Mouse (Mus musculus): ENCODE data around the gene Cfap73.

The Cfap73 gene

DNA sequence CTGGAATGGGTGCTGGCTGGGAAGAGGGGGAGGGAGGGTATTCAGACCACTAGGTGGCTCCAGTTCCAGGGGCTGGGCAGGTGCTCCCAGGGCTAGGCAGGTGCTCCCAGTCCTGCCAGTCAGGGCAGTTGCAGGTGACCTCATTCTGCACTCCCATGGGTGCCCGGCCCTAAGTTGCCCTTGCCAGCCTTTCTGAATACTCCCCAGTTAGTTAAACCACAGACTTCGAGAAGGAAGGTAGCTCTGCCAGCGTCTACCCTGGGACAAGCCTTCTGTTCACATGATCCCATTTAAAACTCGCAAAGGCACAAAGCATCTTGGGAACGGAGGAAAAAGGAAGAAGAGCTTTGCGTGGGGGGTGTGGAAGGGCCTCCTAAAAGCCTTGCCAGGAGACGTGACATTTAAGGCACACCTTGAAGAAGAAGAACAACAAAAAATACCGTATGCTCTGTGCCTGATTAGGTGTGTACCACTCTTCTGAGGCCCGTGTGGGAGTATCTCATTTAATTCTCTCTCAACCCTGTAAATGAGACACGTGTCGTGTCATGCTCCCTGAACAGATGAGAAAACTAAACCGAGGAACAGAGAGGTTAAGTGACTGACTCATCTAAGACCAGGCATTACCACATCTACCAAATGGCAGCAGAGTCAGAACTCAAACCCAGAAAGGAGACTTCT, 13.9 kb upstream of the Cfap73 start:
- no peak for DNase-seq (ENCODE audit: low read depth, low spot score)

GRCm38 (mm10) chr5:120647361-120647760, 13.3 kb upstream of the Cfap73 start:
- DNase-seq (ENCODE audit: low read depth, low spot score): no peak

DNA sequence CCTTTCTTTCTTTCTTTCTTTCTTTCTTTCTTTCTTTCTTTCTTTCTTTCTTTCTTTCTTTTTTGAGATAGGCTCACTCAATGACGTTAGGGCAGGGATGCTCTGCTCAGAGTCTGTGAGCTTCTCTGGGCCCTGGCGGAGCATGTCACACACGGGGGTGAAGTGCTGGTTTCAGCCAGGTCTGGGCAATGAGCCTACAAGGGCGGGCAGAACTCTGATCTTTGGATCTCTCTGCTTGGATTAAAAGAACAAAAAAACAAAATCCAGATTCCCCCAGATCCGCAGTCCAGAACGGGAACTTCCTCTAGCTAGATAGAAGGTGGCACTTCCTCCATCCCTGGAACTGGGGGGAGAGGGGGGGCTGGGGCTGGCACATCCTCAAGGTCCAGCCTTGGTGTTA, 11.8 kb upstream of the Cfap73 start:
- DNase-seq (ENCODE audit: low read depth, low spot score): no peak

DNA sequence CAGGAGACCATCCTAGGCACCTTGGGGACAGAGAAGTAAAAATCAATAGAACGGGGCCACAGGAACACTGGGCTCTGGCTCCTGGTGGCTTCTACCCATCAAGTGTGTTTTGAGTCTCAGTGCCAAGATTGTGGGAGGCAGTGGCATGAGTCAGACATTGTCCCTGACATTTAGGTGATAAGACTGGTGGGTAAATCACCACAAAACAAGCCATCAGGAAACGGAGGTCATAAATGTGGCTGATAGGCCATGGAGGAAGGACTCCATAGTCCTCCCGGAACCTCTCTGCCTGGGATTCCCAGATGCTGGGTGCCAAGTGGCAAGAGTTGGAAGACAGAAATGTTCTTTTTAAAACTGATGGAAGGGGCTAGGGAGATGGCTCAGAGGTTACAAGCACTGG, 10.2 kb upstream of the Cfap73 start:
- no peak for DNase-seq (ENCODE audit: low read depth, low spot score)

- DNase-seq (ENCODE audit: low read depth, low spot score): no peak
Measured at GRCm38 (mm10) chr5:120643365-120644085, 9.5 kb upstream of the Cfap73 start.

DNA sequence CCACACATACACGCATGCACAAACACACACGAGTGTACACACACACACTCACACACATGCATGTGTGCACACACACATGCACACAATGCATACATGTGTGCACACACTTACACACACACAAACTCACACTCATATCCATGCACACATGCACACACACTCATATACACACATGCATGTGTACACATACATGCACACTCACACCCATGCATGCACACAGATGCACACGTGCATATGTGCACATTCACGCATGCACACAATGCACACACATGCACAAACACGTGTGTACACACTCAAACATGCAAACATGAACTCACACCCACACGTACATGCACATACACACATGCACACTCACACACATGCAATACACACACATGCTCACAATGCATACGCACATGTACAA, 6.1 kb upstream of the Cfap73 start:
- DNase-seq (ENCODE audit: low read depth, low spot score): no peak

DNA sequence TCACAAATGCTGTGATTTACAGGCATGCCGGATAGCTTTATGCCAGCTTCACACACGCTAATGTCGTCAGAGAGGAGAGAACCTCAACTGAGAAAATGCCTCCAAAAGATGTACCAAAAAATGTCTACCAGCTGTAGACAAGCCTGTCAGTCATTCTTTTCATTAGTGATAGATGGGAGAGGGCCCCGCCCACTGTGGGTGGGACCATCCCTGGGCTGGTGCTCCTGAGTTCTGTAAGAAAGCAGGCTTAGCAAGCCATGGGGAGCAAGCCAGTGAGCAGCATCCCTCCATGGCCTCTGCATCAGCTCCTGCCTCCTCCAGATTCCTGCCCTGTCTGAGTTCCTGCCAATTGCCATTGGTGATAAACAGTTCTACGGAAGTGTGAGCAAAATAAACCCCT, 1.6 kb upstream of the Cfap73 start:
- peak; percentile 57 for DNase-seq (ENCODE audit: low read depth, low spot score)

- no peak for DNase-seq (ENCODE audit: low read depth, low spot score)
Measured at GRCm38 (mm10) chr5:120634860-120635259, 825 bp upstream of the Cfap73 start.

DNA sequence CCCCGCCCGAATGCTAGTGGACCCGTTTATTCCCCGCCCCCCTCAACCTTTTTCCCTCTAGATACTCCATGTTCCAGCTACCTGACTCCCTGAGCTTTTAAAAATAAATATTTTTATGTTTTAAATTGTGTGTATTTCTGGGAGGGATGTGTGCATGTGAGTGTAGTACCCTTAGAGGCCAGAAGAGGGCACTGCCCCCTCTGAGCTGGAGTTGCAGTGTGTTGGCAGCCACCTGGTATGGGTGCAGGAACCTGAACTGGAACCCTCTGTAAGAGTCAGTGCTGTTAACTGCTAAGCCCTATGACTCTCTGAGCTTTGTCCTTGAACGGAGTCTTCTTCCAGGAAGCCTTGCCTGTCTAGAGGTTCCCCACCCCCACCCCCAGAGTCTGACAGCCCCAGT, 2.1 kb downstream of the Cfap73 start:
- no peak for DNase-seq (ENCODE audit: low read depth, low spot score)

DNA sequence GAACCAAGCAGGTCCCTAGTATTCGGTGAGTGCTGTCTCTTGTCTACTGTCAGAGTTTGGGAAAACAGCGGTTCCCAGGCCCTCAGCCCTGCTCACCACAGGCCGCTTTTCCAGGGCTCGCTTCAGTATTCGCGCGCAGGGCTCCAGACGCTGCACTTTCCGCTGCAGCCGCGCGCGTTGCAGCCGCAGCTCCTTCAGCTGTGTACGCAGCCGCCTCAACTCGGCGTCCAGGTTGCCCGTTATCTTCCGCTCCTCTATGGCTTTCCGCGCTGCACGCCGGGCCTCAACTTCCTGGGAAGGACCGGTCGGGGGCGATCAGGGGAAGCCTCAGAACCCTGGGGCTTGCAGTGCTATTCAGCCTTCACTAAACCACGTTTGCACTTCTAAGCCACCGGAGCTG, 2.9 kb downstream of the Cfap73 start:
- DNase-seq (ENCODE audit: low read depth, low spot score): no peak

DNA sequence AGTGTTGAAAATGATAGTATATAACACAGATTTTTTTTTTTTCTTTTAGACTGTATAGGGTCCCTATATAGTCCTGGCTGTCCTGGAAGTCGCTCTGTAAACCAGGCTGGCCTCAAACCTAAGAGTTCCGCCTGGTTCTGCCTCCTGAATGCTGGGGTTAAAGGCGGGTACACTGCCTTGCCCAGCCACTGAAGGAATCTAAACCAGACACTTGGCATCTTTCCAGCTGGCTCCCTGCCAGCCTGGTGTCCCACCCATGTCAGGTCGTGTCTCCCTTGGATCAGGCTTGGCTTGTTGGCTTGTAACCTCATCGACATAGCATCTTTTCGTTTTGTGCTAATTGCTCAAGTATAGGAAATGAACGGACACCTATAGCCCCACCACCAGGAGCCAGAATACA, 5.4 kb downstream of the Cfap73 start:
- no peak for DNase-seq (ENCODE audit: low read depth, low spot score)

GRCm38 (mm10) chr5:120627515-120628300, 6.3 kb downstream of the Cfap73 start:
- DNase-seq (ENCODE audit: low read depth, low spot score): no peak

DNA sequence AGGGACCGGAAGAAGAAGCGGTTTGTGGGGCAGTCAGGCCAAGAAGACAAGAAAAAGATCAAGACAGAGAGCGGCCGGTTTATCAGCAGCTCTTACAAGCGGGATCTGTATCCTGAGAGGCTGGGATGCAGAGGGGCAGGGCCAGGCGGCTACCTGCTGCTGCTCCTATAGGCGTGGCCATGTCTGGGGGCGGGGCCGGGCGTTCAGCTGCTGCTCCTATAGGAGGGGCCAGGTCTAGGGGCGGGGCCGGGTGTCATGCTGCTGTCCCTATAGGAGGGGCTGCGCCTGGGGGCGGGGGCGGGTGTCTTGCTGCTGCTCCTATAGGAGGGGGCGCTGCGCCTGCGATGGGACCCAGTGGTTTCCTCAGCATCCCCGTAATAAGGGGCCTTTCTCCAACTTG, 7.6 kb downstream of the Cfap73 start:
- peak; percentile 97 for DNase-seq (ENCODE audit: low read depth, low spot score)

- DNase-seq (ENCODE audit: low read depth, low spot score): no peak
Measured at GRCm38 (mm10) chr5:120624427-120624826, 9.6 kb downstream of the Cfap73 start.

DNA sequence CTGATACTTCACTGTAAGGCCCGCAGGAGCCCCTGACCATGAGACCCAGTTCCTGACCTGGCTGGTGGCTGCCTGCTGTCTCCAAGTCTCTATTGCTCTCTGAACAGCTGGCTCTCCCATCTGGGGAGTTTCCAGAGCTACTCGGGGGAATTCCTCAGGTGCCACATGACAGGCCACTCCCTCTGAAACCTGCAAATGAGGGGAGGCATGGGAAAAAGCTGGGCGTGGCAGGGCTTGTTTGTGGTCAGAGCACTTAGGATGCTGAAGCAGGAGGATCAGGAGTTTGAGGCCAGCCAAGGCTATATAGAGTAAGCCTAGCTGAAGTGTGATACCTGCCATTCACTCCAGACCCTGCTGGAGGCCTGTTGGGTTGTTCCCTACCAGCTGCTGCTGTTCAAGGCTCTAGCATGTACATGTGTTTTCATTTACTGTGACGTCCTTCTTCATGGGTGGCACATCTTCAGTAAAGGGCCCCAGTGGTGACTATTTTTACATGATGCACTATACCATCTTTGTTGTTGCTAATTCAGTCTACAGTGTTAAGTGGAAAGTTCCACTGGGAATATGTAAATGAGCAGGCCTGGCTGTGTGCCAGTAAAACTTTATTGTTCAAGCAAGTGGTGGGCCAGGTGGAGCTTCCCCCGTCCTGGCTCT, 11.7 kb downstream of the Cfap73 start:
- peak; percentile 87 for DNase-seq (ENCODE audit: low read depth, low spot score)

GRCm38 (mm10) chr5:120621846-120622197, 12.2 kb downstream of the Cfap73 start:
- no peak for DNase-seq (ENCODE audit: low read depth, low spot score)

- no peak for DNase-seq (ENCODE audit: low read depth, low spot score)
Measured at GRCm38 (mm10) chr5:120621078-120621765, 12.8 kb downstream of the Cfap73 start.

GRCm38 (mm10) chr5:120620375-120621077, 13.5 kb downstream of the Cfap73 start:
- DNase-seq (ENCODE audit: low read depth, low spot score): peak; percentile 86

GRCm38 (mm10) chr5:120619201-120619600, 14.8 kb downstream of the Cfap73 start:
- DNase-seq (ENCODE audit: low read depth, low spot score): peak; percentile 86

- DNase-seq (ENCODE audit: low read depth, low spot score): peak; percentile 83
Measured at GRCm38 (mm10) chr5:120618778-120619177, 15.3 kb downstream of the Cfap73 start.

DNA sequence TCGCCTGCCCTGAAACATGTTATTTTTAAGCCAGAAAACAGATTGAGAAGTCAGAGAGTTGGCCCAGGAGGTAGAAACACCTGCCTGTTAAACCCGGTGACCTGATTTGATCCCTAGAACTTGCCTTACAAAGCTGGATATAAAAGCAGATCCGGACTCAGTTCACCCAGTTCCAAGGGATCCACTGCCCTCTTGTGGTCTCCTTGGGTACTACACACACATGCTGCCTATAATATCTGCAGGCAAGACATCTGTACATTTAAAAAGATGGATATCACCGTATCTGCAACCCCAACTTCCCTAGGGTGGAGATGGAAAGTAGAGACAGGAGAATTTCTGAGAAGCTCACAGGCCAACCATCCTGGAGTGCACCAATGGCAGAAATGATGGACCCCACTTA, 18.1 kb downstream of the Cfap73 start:
- peak; percentile 90 for DNase-seq (ENCODE audit: low read depth, low spot score)

Data from R1 (cell line).